Mouse (Mus musculus): ENCODE measurements around the gene Sox8. TPM values are rescaled to one million over a fixed set of nuclear protein-coding genes. Genes with fewer than 3 reads are reported as not detected.

Gene Sox8
- polyA plus RNA-seq, 1 experiment from 2014 or later: 2.9 TPM

- Histone ChIP-seq H3K27me3 (ENCODE audit: control insufficient read depth, insufficient read depth, low read length) (no peaks in the 10 kb centered on the region; the same call in 1 of the 2 replicates), H3K27ac (ENCODE audit: low read depth, low read length) (no peak overlapping the region), H3K4me1 (ENCODE audit: control insufficient read depth, insufficient read depth, low read length) (no peaks in the 10 kb centered on the region), H3K9me3 (replicated peaks; ENCODE audit: control insufficient read depth, low read length) (no peaks in the 10 kb centered on the region), H3K4me3 (ENCODE audit: low read depth, low read length) (no peak overlapping the region), H3K4me2 (no peak overlapping the region), H3K9ac (ENCODE audit: low read depth, low read length) (no peak overlapping the region), H3K36me3 (ENCODE audit: control insufficient read depth, insufficient read depth, low read length) (no peaks in the 10 kb centered on the region)
- WGBS (ENCODE audit: insufficient replicate concordance): 63% methylated on average over 8 of the region's 8 CpGs
- ATAC-seq (replicated peaks; ENCODE audit: insufficient number of reproducible peaks, low FRiP score, low TSS enrichment): no peak
These were observed 40.0 kb downstream of the Sox8 start for GRCm38 (mm10) chr17:25530357-25531022.

- 82% methylated on average over 12 of the region's 12 CpGs for WGBS (ENCODE audit: insufficient replicate concordance)
- Histone ChIP-seq H3K9me3 (replicated peaks; ENCODE audit: control insufficient read depth, low read length) (no peaks in the 10 kb centered on the region), H3K27me3 (ENCODE audit: control insufficient read depth, insufficient read depth, low read length) (peaks cover 6% of the 10 kb centered on the region; the same call in 1 of the 2 replicates), H3K27ac (ENCODE audit: low read depth, low read length) (no peak overlapping the region), H3K9ac (ENCODE audit: low read depth, low read length) (no peak overlapping the region), H3K36me3 (ENCODE audit: control insufficient read depth, insufficient read depth, low read length) (no peaks in the 10 kb centered on the region), H3K4me1 (ENCODE audit: control insufficient read depth, insufficient read depth, low read length) (peaks cover 7% of the 10 kb centered on the region; the same call in 1 of the 2 replicates), H3K4me3 (ENCODE audit: low read depth, low read length) (no peak overlapping the region), H3K4me2 (no peak overlapping the region)
- ATAC-seq (replicated peaks; ENCODE audit: insufficient number of reproducible peaks, low FRiP score, low TSS enrichment): no peak
These were observed 48.4 kb downstream of the Sox8 start for GRCm38 (mm10) chr17:25522080-25522479.

- Histone ChIP-seq H3K9me3 (replicated peaks; ENCODE audit: control insufficient read depth, low read length) (no peaks in the 10 kb centered on the region), H3K4me1 (ENCODE audit: control insufficient read depth, insufficient read depth, low read length) (peaks cover 17% of the 10 kb centered on the region), H3K4me3 (ENCODE audit: low read depth, low read length) (no peak overlapping the region), H3K27me3 (ENCODE audit: control insufficient read depth, insufficient read depth, low read length) (peaks cover 6% of the 10 kb centered on the region), H3K27ac (ENCODE audit: low read depth, low read length) (no peak overlapping the region), H3K36me3 (ENCODE audit: control insufficient read depth, insufficient read depth, low read length) (no peaks in the 10 kb centered on the region), H3K4me2 (no peak overlapping the region), H3K9ac (ENCODE audit: low read depth, low read length) (no peak overlapping the region)
- no peak for ATAC-seq (replicated peaks; ENCODE audit: insufficient number of reproducible peaks, low FRiP score, low TSS enrichment)
- 30% methylated on average over 9 of the region's 9 CpGs for WGBS (ENCODE audit: insufficient replicate concordance)
These were observed 50.0 kb downstream of the Sox8 start for GRCm38 (mm10) chr17:25520492-25520891.

- WGBS (ENCODE audit: insufficient replicate concordance): 78% methylated on average over 5 of the region's 5 CpGs
- H3K27ac ChIP-seq (ENCODE audit: low read depth, low read length): no peak overlapping the region
- no peak overlapping the region for H3K4me2 ChIP-seq
- no peak overlapping the region for H3K4me3 ChIP-seq (ENCODE audit: low read depth, low read length)
- H3K36me3 ChIP-seq (ENCODE audit: control insufficient read depth, insufficient read depth, low read length): no peaks in the 10 kb centered on the region
- no peak for ATAC-seq (replicated peaks; ENCODE audit: insufficient number of reproducible peaks, low FRiP score, low TSS enrichment)
- no peaks in the 10 kb centered on the region for H3K9me3 ChIP-seq (replicated peaks; ENCODE audit: control insufficient read depth, low read length)
- H3K9ac ChIP-seq (ENCODE audit: low read depth, low read length): no peak overlapping the region
- peaks cover 17% of the 10 kb centered on the region for H3K4me1 ChIP-seq (ENCODE audit: control insufficient read depth, insufficient read depth, low read length)
- peaks cover 6% of the 10 kb centered on the region; the same call in 1 of the 2 replicates for H3K27me3 ChIP-seq (ENCODE audit: control insufficient read depth, insufficient read depth, low read length)
These were observed 51.0 kb downstream of the Sox8 start for GRCm38 (mm10) chr17:25519511-25519910.

- Histone ChIP-seq H3K27me3 (ENCODE audit: control insufficient read depth, insufficient read depth, low read length) (peaks cover 6% of the 10 kb centered on the region; the same call in 1 of the 2 replicates), H3K9ac (ENCODE audit: low read depth, low read length) (no peak overlapping the region), H3K4me2 (no peak overlapping the region), H3K27ac (ENCODE audit: low read depth, low read length) (no peak overlapping the region), H3K9me3 (replicated peaks; ENCODE audit: control insufficient read depth, low read length) (no peaks in the 10 kb centered on the region), H3K4me1 (ENCODE audit: control insufficient read depth, insufficient read depth, low read length) (peaks cover 17% of the 10 kb centered on the region), H3K36me3 (ENCODE audit: control insufficient read depth, insufficient read depth, low read length) (no peaks in the 10 kb centered on the region), H3K4me3 (ENCODE audit: low read depth, low read length) (no peak overlapping the region)
- WGBS (ENCODE audit: insufficient replicate concordance): 90% methylated on average over 17 of the region's 17 CpGs
- ATAC-seq (replicated peaks; ENCODE audit: insufficient number of reproducible peaks, low FRiP score, low TSS enrichment): no peak
These were observed 52.3 kb downstream of the Sox8 start for GRCm38 (mm10) chr17:25518144-25518543.

- Histone ChIP-seq H3K9ac (ENCODE audit: low read depth, low read length) (no peak overlapping the region), H3K27me3 (ENCODE audit: control insufficient read depth, insufficient read depth, low read length) (peaks cover 6% of the 10 kb centered on the region; the same call in 1 of the 2 replicates), H3K36me3 (ENCODE audit: control insufficient read depth, insufficient read depth, low read length) (no peaks in the 10 kb centered on the region), H3K4me3 (ENCODE audit: low read depth, low read length) (no peak overlapping the region), H3K9me3 (replicated peaks; ENCODE audit: control insufficient read depth, low read length) (no peaks in the 10 kb centered on the region), H3K4me1 (ENCODE audit: control insufficient read depth, insufficient read depth, low read length) (peaks cover 17% of the 10 kb centered on the region), H3K27ac (ENCODE audit: low read depth, low read length) (no peak overlapping the region), H3K4me2 (no peak overlapping the region)
- no peak for ATAC-seq (replicated peaks; ENCODE audit: insufficient number of reproducible peaks, low FRiP score, low TSS enrichment)
- 19% methylated on average over 5 of the region's 5 CpGs for WGBS (ENCODE audit: insufficient replicate concordance)
These were observed 54.2 kb downstream of the Sox8 start for GRCm38 (mm10) chr17:25516315-25516714.

Other genes with a start within 250 kb of the Sox8 start
- not detected in 2 replicates for gene Tpsab1, start 225.1 kb downstream of the Sox8 start, polyA plus RNA-seq (2014; fragmentation: Nextera tagmentation; extraction: Ambion mirVana)
- gene Tpsb2, start 204.4 kb downstream of the Sox8 start, polyA plus RNA-seq (2014; fragmentation: Nextera tagmentation; extraction: Ambion mirVana): not detected in 2 replicates
- 0.69 and 1.6 TPM in 2 replicates for gene Tpsg1, start 201.4 kb downstream of the Sox8 start, polyA plus RNA-seq (2014; fragmentation: Nextera tagmentation; extraction: Ambion mirVana)
- 10.3 and 10.6 TPM in 2 replicates for gene Cacna1h, start 136.9 kb downstream of the Sox8 start, polyA plus RNA-seq (2014; fragmentation: Nextera tagmentation; extraction: Ambion mirVana)
- gene Tekt4, start 116.1 kb downstream of the Sox8 start, polyA plus RNA-seq (2014; fragmentation: Nextera tagmentation; extraction: Ambion mirVana): 0.97 and 1.2 TPM in 2 replicates
- 0.84 and 1.0 TPM in 2 replicates for gene Sstr5, start 73.4 kb downstream of the Sox8 start, polyA plus RNA-seq (2014; fragmentation: Nextera tagmentation; extraction: Ambion mirVana)
- 32.8 and 34.9 TPM in 2 replicates for gene Lmf1, start 8.4 kb upstream of the Sox8 start, polyA plus RNA-seq (2014; fragmentation: Nextera tagmentation; extraction: Ambion mirVana)
- 2.1 and 2.7 TPM in 2 replicates for gene Gng13, start 146.5 kb upstream of the Sox8 start, polyA plus RNA-seq (2014; fragmentation: Nextera tagmentation; extraction: Ambion mirVana)
- 12.6 and 12.8 TPM in 2 replicates for gene Chtf18, start 156.7 kb upstream of the Sox8 start, polyA plus RNA-seq (2014; fragmentation: Nextera tagmentation; extraction: Ambion mirVana)
- gene Rpusd1, start 157.0 kb upstream of the Sox8 start, polyA plus RNA-seq (2014; fragmentation: Nextera tagmentation; extraction: Ambion mirVana): 11.7 and 12.9 TPM in 2 replicates
- not detected in 2 replicates for gene Mslnl, start 165.4 kb upstream of the Sox8 start, polyA plus RNA-seq (2014; fragmentation: Nextera tagmentation; extraction: Ambion mirVana)
- 3.1 and 3.4 TPM in 2 replicates for gene Msln, start 183.7 kb upstream of the Sox8 start, polyA plus RNA-seq (2014; fragmentation: Nextera tagmentation; extraction: Ambion mirVana)
- 27.9 and 31.8 TPM in 2 replicates for gene Narfl, start 203.1 kb upstream of the Sox8 start, polyA plus RNA-seq (2014; fragmentation: Nextera tagmentation; extraction: Ambion mirVana)
- 47.2 and 52.3 TPM in 2 replicates for gene Haghl, start 215.0 kb upstream of the Sox8 start, polyA plus RNA-seq (2014; fragmentation: Nextera tagmentation; extraction: Ambion mirVana)
- gene Ccdc78, start 215.9 kb upstream of the Sox8 start, polyA plus RNA-seq (2014; fragmentation: Nextera tagmentation; extraction: Ambion mirVana): 0.13 TPM in 1 of 2 replicates, not detected in the other
- gene Fam173a, start 222.2 kb upstream of the Sox8 start, polyA plus RNA-seq (2014; fragmentation: Nextera tagmentation; extraction: Ambion mirVana): 71.8 and 74.0 TPM in 2 replicates
- 0.29 TPM in 1 of 2 replicates, not detected in the other for gene AC134908.4, start 225.0 kb upstream of the Sox8 start, polyA plus RNA-seq (2014; fragmentation: Nextera tagmentation; extraction: Ambion mirVana)
- 6.2 and 8.3 TPM in 2 replicates for gene Metrn, start 226.4 kb upstream of the Sox8 start, polyA plus RNA-seq (2014; fragmentation: Nextera tagmentation; extraction: Ambion mirVana)
- 1.1 and 1.4 TPM in 2 replicates for gene Fbxl16, start 238.4 kb upstream of the Sox8 start, polyA plus RNA-seq (2014; fragmentation: Nextera tagmentation; extraction: Ambion mirVana)

Measured in heart, embryonic 11.5 days (tissue).